Comparison of ENCODE assay signal across 11 mouse cellular contexts in genomic region chr12:107142226-107142625, GRCm38 (mm10).
DNase-seq lines count a peak whose midpoint lies in the region.
"Had no signal": no experiment of that assay in that cellular context is flagged by ENCODE, and none has a peak within 500 bp of the region (broad histone marks: within the 10 kb centered on the region; RNA-seq: fewer than 3 reads in every experiment).

No protein-coding gene starts in this region.

- intact Hi-C loops in left cerebral cortex, postnatal 25 days (cut with DNase I), result loop anchor here (5.0 kb wide), 2 partner anchors 90 to 205 kb away; no protein-coding TSS in a partner anchor

- peak; percentile 30 for DNase-seq in layer of hippocampus, adult 11-12 months (ENCODE audit: low spot score)
- DNase-seq in layer of hippocampus, adult 9-10 months (ENCODE audit: low spot score), result no peak
- peak; percentile 81 for DNase-seq in brain, adult 2 months (ENCODE audit: low read depth, low spot score)
- DNase-seq in layer of hippocampus, adult 9-11 months, result peak; percentile 46
- DNase-seq in left cerebral cortex, postnatal 25 days (ENCODE audit: low spot score in 2 of 2), result peak; percentile 53 to 92
- no peak for DNase-seq in ovary, adult 18-20 months (ENCODE audit: low spot score)
- no peak for DNase-seq in embryo, embryonic 11 days
- DNase-seq in cerebellum, adult 11-12 months, result no peak
- DNase-seq: gastrocnemius, postnatal 25 days; liver, embryonic 13.5 days; thymus, postnatal 4 days had no signal

Comparison
In these comparisons a context has a peak if more than half of its experiments do, and no peak if none do; other contexts are left out.
1. DNase-seq: peak in layer of hippocampus, adult 11-12 months (single experiment), brain, adult 2 months (single experiment), layer of hippocampus, adult 9-11 months (single experiment) and left cerebral cortex, postnatal 25 days (2 of 2); none in layer of hippocampus, adult 9-10 months (single experiment), ovary, adult 18-20 months (single experiment), embryo, embryonic 11 days (single experiment) and cerebellum, adult 11-12 months (single experiment).